Mouse (Mus musculus): ENCODE results near the gene Ndufaf1.
"Not testable (repeated sequence)": the region's sequence is repeated elsewhere in the genome, so short reads cannot be mapped to it uniquely, and the experiment has no call there.

Gene Ndufaf1

GRCm38 (mm10) chr2:119662220-119663182 lies at the start of gene Ndufaf1:
TSS of gene Ndufaf1 (minus strand) at chr2:119662827.
- peak; percentile 85 to 86 for DNase-seq (ENCODE audit: low spot score in 2 of 2)

DNA sequence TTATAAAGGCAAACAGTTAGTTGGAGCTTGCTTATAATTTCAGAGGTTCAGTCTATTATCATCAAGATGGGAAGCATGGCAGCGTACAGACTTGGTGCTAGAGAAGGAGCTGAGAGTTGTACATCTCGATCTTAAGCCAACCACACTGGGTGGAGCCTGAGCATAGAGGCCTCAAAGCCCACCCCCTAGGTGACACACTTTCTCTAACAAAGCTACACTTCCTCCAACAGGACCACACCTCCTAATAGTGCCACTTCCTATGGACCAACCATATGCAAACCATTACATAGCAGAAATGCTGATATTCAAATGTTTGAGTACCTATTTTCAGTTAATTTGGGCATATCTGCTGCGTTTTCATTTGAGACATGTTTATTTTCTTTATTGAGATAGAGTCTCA lies 47.4 kb upstream of the Ndufaf1 start:
- DNase-seq (ENCODE audit: low spot score in 2 of 2): no peak

DNA sequence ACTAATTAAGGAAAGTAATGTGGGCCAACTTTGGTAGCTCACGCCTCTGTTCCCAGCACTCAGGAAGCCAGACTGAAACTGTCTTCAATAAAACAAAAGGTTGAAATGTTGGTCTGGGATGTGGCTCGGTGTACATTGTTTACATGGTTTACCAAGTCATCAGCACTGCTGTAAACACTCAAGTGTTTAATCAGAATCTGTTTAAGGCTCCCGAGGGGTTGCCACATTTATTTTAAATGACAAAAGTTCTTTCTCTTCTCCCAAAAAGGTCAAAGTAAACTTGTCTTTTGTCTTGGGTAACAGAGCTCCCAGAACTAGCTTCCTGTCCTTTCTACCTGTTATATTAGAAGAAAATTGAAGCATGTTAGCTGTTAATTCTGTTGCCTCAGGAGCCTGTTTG lies 45.0 kb upstream of the Ndufaf1 start:
- DNase-seq (ENCODE audit: low spot score in 2 of 2): no peak

GRCm38 (mm10) chr2:119703171-119703570 lies 40.5 kb upstream of the Ndufaf1 start:
- no peak for DNase-seq (ENCODE audit: low spot score in 2 of 2)

GRCm38 (mm10) chr2:119699962-119700361 lies 37.3 kb upstream of the Ndufaf1 start:
- DNase-seq (ENCODE audit: low spot score in 2 of 2): no peak

DNA sequence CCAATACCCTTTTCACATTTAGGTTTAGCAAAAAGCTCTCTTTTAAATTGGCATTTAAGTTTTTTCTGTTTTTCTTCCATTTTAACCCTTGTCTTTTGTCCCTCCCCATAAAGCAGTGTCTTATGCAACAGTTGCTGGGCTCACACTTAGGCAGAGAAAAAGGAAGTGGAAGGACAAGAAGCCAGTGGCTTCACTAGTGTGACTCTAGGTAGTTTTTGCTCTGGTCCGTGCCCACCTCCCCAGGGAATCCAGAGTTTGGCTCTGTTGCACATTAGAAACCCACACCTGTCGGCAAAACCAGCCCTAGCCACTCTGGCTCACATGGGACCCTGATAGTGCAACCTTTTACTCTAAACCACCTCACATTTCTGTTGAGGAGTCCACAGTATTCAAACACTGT lies 35.8 kb upstream of the Ndufaf1 start:
- DNase-seq (ENCODE audit: low spot score in 2 of 2): no peak

DNA sequence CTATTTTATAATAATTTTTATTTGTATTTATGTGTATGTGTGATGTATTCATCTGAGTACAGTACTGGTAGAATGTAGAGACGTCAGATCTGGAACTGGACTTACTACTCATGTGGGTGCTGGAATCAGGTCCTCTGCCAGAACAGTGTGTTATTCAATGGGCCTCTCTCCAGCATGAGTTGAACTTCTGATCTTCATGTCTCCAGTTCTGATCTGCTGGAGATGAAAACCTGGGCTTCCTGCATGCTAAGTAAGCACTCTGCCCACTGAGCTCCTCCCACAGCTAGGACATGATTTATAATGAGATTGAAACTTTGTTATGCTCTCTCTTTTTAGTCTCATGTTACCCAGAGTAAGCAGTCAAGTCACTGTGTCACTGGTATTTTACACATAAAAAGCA lies 33.5 kb upstream of the Ndufaf1 start:
- DNase-seq (ENCODE audit: low spot score in 2 of 2): no peak

DNA sequence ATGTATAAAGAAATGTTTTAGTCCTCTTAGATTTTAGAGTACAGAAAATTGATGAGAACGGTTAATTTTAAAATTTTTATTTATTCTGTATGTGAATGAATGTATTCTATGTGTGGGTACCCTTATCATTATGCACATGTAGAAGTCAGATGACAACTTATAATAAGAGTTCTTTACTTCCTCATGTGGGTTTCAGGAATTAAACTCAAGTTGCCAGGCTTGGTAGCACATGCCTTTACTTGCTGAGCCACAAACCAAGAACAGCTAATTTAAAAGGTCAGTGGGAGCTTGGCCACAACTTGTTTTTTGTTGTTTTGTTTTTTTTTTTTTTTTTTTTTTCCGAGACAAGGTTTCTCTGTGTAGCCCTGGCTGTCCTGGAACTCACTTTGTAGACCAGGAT lies 32.2 kb upstream of the Ndufaf1 start:
- DNase-seq (ENCODE audit: low spot score in 2 of 2): no peak

GRCm38 (mm10) chr2:119692003-119692701 lies 29.5 kb upstream of the Ndufaf1 start:
- no peak for DNase-seq (ENCODE audit: low spot score in 2 of 2)

DNA sequence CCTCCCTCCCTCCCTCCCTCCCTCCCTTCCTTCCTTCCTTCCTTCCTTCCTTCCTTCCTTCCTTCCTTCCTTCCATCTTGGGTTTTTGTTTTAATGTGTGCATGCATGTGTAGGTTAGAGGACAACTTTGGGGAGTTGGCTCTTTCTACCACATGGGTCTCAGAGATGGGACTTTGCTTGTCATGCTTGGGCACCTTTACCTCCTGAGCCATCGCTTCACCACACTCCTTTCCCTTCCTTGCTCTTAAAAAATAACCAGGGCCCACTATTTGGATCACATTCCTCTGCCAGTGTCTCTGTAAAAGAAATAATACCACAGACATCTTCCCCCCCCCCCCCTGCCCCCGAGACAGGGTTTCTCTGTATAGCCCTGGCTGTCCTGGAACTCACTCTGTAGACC lies 21.1 kb upstream of the Ndufaf1 start:
- no peak for DNase-seq (ENCODE audit: low spot score in 2 of 2)

DNA sequence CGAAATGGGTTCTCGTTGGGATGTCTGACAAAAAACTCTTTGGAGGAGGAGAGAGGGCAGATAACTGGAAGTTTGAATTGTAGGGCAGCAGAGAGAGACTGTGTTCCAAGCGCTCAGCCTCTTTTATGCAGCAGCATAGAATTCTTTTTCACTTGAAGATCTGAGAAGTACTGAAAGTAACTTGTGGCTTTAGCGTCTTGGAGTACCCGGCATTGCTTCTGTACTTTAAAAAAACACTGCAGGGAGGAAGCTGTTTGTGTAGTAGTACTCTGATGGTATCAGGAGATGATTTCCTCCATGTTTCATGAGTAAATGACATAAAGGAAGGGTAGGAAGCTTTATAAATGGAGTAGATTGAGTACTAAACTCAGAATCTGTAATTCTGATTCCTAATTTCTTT lies 13.2 kb upstream of the Ndufaf1 start:
- no peak for DNase-seq (ENCODE audit: low spot score in 2 of 2)

- DNase-seq (ENCODE audit: low spot score in 2 of 2): no peak
These were observed 12.7 kb upstream of the Ndufaf1 start for GRCm38 (mm10) chr2:119675215-119675784.

- DNase-seq (ENCODE audit: low spot score in 2 of 2): peak; percentile 92 to 94
These were observed 12.0 kb upstream of the Ndufaf1 start, which contains the start of gene Rtf1 for GRCm38 (mm10) chr2:119674525-119675214. TSS of gene Rtf1 (plus strand) at chr2:119675068.

DNA sequence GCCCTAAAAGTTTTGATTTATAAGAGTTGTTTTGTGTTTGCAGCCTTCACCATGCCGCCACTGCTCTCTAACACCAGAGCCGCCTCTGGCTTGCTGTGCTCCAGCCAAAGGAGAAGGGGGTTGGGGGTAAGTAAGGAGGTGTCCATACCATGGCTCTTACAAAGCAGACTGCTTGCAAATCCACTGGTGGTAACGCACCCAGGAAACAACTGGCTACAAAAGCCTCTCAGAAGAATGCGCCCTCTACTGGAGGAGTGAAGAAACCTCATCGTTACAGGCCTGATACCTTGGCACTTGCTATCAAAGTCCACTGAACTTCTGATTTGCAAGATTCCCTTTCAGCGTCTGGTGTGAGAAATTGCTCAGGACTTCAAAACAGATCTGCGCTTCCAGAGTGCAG lies 6.4 kb upstream of the Ndufaf1 start:
- DNase-seq (ENCODE audit: low spot score in 2 of 2): no peak

DNA sequence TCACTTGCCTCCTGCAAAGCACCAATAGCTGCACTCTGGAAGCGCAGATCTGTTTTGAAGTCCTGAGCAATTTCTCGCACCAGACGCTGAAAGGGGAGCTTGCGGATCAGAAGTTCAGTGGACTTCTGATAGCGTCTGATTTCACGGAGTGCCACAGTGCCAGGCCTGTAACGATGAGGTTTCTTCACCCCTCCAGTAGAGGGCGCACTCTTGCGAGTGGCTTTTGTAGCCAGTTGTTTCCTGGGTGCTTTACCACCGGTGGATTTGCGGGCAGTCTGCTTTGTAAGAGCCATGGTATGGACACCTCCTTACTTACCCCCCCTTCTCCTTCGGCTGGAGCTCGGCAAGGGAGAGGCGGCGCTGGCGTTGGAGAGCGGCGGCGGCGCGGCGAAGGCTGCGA lies 3.1 kb upstream of the Ndufaf1 start:
- DNase-seq (ENCODE audit: low spot score in 2 of 2): not testable (repeated sequence)

DNA sequence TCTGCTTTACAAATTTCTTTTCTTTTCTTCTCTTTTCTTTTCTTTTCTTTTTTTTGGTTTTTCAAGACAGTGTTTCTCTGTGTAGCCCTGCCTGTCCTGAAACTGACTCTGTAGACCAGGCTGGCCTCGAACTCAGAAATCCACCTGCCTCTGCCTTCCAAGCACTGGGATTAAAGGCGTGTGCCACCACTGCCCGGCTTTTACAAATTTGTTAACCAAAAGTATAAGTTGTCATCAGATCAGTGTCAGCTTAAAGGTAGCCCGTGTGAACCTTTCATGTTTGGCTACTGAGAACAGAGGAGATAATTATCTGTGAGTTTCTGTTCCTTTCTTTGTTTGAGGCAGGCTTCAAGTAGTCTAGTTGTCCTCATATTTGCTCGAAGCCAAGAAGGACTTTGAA lies 18.4 kb downstream of the Ndufaf1 start:
- DNase-seq (ENCODE audit: low spot score in 2 of 2): no peak

DNA sequence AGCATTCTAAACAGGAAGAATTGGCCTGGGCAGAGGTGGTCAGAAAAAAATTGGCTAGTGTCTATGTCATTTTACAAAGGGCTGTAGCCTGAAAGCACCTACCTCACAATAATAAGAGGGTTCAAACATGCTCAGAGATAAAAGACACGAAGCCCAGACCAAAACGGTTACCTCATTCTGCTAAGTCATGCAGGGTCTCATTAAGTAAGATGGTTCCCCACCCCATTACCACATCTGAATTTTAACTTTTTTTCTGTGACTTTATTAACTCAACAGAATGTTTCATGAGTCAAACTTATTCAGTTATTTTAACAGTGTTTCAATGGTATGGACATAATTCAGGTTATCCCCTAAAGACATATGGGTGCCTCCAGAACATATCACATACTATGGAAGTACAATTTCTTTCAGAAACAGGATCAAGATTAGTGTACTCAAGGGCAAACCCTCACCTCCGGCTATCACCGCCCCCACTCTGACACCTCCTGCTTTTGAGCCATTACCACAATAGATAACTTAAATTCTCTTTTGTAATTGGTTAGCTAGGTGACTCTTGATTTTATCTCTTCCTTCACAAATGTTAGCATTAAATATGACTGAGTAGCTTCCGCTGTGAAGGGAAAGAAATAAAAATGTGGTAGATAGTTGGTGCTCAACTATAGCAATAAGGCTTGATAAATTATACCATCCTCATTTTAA lies 21.3 kb downstream of the Ndufaf1 start:
- DNase-seq (ENCODE audit: low spot score in 2 of 2): no peak

GRCm38 (mm10) chr2:119636781-119637180 lies 25.8 kb downstream of the Ndufaf1 start:
- DNase-seq (ENCODE audit: low spot score in 2 of 2): no peak

DNA sequence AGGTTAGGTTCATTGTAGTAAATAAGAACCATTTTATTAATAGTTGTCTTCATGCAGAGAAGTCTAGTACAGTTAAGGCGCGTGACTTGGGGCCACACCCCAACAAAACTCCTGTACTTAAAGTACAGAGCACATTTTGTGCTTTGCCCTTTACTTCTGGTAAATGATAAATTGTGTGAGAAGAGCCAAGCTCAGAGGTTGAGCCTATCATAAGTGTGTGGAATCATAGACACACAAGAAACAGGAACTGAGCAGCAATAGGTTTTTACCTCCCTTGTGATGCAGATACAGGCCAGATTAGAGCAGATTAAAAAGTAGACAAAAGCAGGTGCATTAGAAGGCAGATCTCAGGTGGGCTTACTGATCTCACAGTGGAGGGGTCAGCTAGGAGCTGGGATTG lies 41.3 kb downstream of the Ndufaf1 start:
- DNase-seq (ENCODE audit: low spot score in 2 of 2): no peak

DNA sequence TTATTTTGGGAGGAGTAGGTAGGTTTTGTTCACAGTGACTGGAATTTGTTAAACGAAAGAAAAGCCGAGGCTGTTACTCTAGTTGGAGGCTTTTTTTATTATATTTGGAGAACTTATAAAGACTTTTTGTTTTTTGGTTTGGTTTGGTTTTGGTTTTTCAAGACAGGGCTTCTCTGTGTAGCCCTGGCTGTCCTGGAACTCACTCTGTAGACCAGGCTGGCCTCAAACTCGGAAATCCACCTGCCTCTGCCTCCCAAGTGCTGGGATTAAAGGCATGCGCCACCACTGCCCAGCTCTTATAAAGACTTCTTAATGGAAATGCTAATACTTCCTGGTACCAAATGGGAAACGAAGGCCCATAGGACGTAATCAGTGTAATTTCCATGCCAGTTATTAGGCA lies 43.6 kb downstream of the Ndufaf1 start:
- DNase-seq (ENCODE audit: low spot score in 2 of 2): not testable (repeated sequence)
